Mouse (Mus musculus): ENCODE measurements around the gene Glis1. TPM values are rescaled to one million over a fixed set of nuclear protein-coding genes. Genes with fewer than 3 reads are reported as not detected.

The Glis1 gene
- total RNA-seq (2021): under 1 TPM; 0.43 to 0.93 TPM
- long read RNA-seq, experiment 1: 0 reads
- long read RNA-seq, experiment 2, partial matches to known transcripts: 0 of 1 reads
- long read RNA-seq, experiment 2, other reads (novel, unspliced or antisense): 1 of 1 reads

DNA sequence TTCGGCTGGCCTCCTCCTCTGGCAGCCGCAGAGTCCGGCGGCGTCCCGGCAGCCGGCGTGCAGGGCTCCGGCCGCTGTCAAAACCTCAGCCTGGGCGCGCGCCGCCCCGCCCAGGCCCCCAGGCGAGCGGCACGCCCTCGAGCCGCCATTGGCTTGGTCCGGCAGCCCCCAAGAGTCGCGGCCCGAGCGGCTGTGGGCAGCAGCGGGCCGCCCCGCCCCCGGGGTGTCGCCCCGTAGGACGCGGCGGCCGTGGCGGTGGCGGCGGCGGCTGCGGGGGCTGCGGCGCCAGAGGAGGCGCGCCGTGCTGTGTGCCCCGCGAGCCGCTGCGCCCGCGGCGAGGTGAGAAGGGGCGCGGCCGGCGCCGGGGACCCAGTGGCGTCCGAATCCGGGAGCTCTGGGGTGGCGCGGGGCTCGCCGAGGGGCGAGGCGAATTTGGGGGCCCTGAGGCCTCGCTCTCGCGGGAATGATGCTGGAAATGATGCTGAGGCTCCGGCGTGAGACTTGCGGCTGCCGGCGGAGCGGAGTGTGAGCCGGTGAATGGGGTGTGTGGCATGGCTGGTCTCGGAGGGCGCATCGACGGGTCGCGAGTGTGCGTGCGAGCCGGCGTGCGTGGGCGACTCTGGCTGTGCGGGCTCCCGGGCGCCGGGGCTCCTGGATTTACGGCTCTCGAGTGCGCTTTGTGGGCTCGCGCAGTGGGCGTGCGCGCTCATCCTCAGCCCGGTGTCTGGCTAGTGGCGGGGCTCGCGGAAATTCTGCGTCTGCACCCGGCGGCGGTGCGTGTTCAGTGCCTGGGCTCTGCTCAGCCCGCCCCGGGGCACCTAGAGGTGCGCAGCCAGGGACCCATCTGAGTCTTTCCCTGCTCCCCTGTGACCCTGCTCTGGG lies at the start of gene Glis1:
Gene Glis1, plus strand, starts transcription at position 236 of the 882 bp plus-strand sequence.
- peak; percentile 87 to 89 for DNase-seq

DNA sequence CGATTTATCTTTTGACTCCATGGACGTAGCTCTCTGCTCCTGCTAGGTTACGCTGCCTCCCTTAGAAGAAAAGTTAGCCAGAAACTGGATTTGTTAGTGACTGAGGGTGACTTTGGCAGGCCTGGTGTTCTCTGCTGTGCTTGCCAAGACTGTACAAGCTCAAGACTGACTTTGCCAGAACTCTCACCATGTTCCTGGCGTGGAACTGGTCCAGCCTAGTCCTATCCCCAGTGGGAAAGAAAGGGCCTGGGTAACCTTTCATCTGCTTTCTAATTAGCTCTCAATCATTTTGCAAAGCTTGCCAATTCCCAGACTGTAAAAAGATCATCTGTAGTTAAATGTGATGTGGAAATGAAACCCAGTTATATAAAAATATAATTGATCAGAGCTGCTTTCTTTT lies 47.4 kb upstream of the Glis1 start:
- peak in 1 of 2 experiments; percentile 19 for DNase-seq

DNA sequence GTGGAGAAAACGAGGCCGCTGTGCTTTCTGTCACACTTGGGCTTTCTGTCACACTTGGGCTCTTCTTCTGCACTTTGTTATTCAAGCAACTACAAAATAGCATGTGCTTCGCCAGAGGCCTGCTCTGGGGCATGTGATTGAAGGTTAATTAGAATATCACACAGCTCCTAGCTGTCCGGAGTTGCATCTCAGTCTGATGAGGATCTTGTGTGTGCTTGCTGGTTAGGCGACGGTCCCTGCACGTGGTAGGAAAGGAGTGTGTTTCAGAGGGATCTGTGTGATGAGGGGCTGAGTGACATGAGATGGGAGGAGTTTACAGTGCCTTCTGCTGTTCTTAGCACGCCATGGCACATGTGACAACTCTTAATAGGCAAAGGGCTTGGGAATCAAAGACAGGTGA lies 46.9 kb upstream of the Glis1 start:
- no peak for DNase-seq

GRCm38 (mm10) chr4:107388291-107388690 lies 46.1 kb upstream of the Glis1 start:
- DNase-seq: no peak

DNA sequence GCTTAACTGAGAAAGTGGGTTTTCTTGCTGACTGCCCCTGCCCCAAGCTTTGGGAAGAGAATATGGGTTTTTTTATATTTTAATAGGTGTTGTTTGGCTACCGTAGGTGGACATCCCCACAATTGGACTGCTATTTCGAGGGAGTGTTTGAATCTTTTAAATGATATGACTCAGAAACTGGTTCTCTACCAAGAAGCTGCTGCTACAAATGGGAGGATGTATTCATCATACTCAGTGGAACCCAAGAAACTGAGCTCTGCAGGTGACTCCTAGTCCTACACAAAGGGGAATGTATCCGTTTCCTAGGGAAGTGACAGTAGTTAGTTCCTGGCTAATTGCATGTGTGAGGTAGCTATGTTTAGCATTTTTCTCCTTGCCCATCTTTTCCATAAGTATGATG lies 45.0 kb upstream of the Glis1 start:
- DNase-seq: no peak

- DNase-seq: no peak
These were observed 40.6 kb upstream of the Glis1 start for GRCm38 (mm10) chr4:107393771-107394170.

DNA sequence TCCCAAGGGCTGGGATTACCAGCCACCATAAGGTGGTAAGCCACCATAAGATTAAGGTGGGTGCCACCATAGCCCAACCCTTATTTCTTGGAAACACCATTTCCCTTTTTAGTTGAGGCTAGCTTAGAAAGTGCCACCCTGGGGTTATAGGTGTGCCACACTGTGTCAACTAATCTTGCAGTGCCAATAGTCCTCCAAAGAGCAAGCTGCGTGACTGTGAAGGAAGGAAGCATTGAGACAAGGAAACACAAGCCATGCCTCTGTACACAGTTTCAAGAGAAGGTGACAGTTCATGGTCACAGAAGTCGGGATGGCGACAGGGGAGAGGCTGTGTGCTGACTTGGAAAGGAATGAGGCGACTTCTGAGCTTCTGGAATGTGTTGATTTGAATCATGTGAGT lies 14.2 kb upstream of the Glis1 start:
- no peak for DNase-seq

GRCm38 (mm10) chr4:107421711-107422110 lies 12.7 kb upstream of the Glis1 start:
- peak in 1 of 2 experiments; percentile 18 for DNase-seq

- DNase-seq: peak; percentile 42 to 66
These were observed 12.2 kb upstream of the Glis1 start for GRCm38 (mm10) chr4:107422176-107422575.

DNA sequence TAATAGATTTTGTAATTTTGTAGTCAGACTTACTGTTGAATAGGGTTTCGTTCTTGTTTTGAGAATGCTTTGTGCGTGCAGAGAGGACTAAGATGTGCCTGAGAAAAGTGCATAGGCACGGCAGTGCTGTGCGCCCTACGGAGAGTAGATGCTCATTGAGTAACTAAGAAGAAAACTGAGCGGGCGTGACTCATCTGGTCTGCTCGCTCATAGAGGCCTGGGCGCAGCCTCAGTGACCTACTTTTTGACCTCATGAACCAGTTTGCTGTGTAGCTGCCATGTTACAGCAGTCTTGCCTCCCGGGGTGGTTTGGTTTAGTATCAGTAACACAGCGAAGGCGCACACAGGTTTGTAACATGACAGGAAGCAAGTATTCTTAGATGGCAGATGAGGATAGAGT lies 8.8 kb upstream of the Glis1 start:
- DNase-seq: peak; percentile 15 to 50

DNA sequence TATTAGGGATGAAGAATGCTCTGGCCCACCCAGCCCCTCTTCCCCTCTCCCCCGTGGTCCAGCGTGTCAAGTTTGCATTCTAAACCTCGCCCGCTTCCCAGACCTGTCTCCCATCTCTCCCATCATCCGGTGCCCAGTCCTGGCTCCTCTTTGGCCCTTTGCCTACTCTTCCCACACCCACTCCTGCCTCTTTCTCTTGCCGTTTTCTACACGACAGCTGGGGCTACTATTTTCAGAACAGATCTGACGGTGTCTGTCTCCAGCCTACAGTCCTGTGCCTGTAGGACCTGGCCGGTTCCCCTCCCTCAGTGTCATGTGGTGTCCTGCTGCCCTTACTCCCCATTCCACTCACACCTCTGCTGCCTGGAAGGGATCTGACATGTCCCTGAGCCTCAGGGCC lies 7.8 kb upstream of the Glis1 start:
- no peak for DNase-seq

GRCm38 (mm10) chr4:107432717-107433116 lies 1.7 kb upstream of the Glis1 start:
- DNase-seq: peak; percentile 63 to 73

GRCm38 (mm10) chr4:107433998-107434355 lies 414 bp upstream of the Glis1 start:
- no peak for DNase-seq

DNA sequence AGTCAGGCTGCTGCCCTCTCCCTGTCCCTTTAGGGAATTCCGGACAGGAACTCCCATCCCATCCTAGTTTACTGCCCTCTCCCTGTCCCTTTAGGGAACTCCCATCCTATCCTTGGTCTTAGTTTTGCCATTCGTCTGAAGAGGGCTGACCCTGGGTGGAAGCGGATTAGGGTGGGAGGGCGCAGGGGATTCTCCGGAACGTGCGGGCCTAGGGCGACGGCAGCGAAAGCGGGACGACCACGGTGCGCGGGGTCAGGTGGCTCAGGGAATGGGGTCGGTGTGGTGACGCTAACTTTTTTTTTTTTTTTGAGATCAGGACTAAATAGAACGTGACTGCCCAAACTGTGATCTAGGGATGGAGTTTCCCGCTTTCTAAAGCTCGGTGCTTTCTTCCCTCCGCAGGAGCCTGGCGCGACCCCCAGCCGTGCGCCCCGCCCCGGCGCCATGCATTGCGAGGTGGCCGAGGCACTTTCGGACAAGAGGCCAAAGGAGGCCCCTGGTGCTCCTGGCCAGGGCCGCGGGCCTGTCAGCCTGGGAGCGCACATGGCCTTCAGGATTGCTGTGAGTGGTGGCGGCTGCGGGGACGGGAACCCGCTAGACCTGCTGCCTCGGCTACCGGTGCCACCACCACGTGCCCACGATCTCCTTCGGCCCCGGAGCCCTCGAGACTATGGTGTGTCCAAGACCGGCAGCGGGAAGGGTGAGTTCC lies 1.0 kb downstream of the Glis1 start:
- no peak for DNase-seq

DNA sequence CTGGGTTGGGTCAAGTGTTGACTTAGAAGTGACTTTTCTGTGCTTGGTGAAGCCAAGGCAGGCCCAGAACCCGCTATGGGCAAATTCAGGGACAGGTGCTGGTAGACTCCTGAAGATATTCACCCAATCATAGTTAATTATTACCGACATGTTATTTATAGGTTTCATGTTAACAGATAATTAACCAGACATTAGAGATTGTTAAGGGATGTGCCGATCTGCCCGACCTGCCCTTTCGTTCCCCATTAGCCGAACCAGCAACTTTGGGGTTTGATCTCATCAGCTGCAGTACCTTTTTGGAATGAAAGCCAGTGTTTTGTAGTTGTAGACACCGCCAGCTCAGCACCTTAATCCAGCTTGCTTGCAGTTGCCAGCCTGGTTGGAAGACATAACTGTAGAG lies 2.1 kb downstream of the Glis1 start:
- no peak for DNase-seq

DNA sequence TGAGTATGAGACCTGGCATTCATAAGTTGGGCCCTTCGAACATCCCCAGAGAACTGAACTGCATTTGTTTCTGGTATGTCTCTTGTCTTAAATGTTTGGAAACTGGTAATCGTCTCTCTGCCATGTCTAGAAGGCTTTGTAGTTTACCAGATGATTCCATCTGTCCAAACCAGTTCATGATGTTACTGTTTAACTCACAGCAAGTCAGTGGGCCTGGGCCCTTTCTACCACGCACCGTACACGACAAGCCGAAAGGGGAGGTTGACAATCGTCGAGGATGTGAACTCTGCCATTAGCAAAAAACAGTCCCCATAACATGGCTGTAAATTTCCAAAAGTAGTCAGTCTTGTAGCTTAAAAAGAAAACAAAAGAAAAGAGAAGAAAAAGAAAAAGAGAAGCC lies 4.3 kb downstream of the Glis1 start:
- DNase-seq: no peak

DNA sequence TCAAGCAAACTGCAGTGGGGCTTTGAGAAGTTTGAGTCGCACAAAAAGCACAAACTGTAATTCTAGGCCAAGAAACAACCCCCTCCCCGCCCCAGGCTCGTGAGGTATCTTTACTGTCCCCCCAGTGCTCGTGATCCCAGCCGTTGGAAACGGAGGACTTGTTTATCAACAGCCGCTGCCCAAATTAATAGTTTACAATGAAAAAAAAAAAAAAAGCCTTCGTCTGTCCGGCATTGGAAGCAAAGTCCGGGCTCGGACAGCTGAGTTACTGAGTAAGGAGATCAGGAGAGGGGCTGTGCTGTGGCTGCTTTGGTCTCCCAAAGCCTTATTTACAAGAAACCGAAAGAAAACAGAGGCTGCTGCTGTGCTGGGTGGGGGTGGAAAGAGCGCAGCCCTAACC lies 5.9 kb downstream of the Glis1 start:
- no peak for DNase-seq

- DNase-seq: no peak
These were observed 7.9 kb downstream of the Glis1 start for GRCm38 (mm10) chr4:107442288-107442687.

GRCm38 (mm10) chr4:107442891-107443483 lies 8.6 kb downstream of the Glis1 start:
- DNase-seq: no peak

- DNase-seq: no peak
These were observed 9.2 kb downstream of the Glis1 start for GRCm38 (mm10) chr4:107443621-107444020.

DNA sequence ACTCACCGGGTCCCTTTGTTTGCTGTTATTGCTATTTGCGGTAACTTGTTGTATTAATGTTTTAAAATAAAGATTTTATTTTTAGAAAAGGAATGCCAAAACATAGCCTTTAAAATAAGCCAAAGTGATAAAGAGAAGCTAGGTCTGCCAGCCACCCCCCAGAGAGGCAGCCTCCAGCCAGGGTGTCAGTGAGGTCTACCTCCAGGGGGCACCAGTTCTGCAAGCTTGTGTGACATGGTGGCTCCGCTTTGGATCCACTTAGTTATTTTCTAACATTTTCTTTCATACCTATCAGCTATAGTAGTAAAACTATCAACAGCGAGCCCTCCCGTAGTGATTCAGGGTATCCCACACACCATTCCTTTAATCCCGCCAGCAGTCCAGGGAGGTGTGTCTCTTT lies 14.1 kb downstream of the Glis1 start:
- DNase-seq: peak in 1 of 2 experiments; percentile 45

DNA sequence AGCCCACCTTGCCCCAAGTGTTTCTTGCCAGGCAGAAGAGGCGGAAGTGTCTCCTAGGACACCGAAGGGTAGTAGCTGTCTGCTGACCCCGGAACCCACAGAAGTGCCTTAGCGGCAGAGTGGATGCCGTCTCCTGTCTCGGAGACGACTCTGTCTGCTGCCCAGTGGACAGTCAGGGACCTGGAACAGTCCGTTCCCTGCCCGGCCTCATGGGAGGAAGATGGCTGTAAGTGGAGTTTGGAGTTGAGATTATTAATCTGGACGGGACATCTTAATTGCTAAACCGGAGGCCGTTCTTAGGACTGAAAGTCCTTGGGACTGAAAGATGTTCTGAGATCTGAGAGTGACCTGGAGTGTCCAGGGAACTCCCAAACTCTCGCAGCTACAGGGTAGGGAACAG lies 15.1 kb downstream of the Glis1 start:
- no peak for DNase-seq

Data from adrenal gland, postnatal 36 days (tissue).